Mouse (Mus musculus) cerebral cortex, adult 2 months (tissue): ENCODE measurements around the gene Ppm1e.

ENCODE experiments used
- WGBS: fragments of 180-500 bp; shearing (Covaris S2); methylation state at CpG from one replicate; pipeline ENCODE4 v1.1.7; 2018; 5-methylcytosine and 5-hydroxymethylcytosine counted together

Gene Ppm1e

DNA sequence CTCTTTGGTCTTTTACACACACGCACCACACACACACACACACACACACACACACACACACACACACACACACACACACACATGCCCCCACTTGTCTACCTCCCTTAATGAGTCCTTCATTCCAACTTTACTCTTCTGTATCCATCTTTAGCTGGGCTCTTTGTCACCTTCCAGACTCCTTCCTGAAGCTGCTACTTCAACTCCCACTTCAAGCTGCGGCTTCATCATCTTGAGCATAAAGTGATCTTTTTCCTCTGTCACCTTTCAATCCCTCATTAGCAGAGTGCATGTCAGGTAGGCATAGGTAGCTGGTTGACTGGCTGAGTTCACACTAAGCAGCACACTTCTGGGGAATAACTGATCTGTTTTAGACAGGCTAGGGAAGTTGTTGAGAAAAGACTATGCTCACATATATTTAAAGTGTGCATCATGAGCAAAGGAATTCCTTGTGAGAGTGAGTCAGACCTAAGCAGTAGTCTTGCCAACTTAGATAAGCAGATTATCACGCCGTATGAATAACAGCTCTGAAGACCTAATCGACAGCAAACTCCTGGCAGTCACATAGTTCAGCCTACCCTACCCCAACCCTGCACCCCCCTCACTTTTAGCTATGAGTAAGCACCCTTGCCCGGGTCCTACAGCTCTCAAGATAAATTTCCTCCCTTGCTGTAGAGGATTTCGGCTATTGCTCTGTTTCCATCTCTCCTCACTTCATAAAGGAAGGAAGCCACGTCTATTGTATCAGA is 49.3 kb downstream of the Ppm1e start:
- 39% methylated on average over 8 of the region's 8 CpGs for WGBS

DNA sequence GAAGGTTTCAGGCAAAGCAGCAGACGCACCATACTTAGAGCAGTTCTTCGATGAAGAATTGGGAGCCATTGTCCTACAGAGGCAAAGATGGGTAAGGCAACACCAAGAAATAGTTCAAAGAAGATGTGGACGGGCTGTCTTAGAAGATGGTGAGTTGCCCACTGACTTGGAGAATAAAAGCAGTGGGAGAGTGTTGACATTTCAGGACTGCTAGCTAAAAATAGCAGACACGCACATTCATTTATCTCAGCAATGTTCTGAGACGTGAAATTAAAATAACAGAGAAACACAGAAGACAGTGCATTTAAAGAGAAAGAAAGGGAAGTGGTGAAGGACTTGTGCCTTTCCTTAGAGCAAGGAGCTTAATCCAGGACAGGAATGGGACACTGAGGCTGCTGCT is 59.8 kb downstream of the Ppm1e start:
- 44% methylated on average over 5 of the region's 5 CpGs for WGBS

GRCm38 (mm10) chr11:87296467-87296866 is 62.4 kb downstream of the Ppm1e start:
- WGBS = 67% methylated on average over 6 of the region's 6 CpGs

GRCm38 (mm10) chr11:87295636-87296035 is 63.2 kb downstream of the Ppm1e start:
- 79% methylated on average over 2 of the region's 2 CpGs for WGBS

GRCm38 (mm10) chr11:87289313-87289712 is 69.5 kb downstream of the Ppm1e start:
- WGBS = 90% methylated on average over 8 of the region's 8 CpGs

GRCm38 (mm10) chr11:87286194-87286593 is 72.6 kb downstream of the Ppm1e start:
- 37% methylated on average over 2 of the region's 2 CpGs for WGBS

DNA sequence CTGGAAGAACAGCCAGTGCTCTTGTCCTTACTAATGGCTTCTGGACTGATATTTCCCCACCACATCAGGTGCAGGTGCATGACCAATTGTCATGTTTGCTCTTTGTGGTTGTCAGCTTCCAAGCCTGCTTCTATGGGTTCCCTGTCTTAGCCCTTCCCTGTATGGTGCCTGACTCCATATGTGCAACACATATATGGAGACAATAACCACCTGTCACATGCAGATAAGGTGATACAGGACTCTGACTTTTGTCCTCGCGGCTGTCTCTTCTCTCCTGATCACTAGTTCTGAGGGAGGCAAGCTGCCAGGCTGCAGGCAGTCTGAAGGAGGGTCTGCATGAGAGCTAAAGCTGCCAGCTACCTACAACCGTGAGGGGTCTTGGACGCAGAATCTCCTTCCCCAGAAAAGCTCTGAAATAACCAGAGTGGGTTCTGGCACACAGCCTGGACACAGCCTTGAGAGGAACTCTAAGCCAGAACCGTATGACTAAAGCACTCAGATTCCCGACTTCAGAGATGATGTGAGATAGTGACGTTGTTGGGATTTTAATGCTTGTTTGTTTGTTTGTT is 76.8 kb downstream of the Ppm1e start:
- WGBS = 31% methylated on average over 7 of the region's 7 CpGs

DNA sequence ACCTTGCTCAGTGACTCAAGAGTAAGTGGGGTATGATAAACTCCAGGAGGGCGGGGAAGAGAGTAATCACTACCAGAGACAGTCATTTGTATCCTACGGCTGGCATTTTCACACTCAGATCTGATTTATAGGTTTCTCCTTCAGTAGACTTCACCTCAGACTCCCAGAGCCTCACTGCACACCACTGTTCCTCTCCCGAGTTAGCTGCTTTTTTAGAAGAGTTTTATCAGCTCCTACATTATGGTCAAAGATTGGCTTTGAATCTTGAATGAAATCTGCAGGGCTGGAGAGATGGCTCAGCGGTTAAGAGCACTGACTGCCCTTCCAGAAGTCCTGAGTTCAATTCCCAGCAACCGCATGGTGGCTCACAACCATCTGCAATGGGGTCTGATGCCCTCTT is 79.4 kb downstream of the Ppm1e start:
- 70% methylated on average over 5 of the region's 5 CpGs for WGBS

DNA sequence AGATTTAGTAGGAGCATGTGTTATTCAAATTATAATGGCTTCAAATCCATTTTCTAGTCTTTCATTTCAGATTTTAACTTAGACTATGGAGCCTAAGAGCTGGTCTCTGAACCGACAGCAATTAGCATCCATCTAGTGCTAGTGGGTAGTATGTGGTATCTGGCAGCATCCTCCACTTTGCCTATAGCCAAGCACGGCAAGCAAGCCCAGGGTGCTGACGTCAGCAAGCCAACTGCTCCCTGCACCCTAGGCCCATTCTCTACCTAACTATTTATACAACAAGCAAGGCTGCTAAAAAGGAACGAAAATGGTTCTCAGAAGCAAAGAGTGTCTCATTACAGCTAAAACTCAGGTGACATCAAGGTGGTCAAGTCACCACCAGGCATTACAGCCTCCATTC is 80.0 kb downstream of the Ppm1e start:
- WGBS = 51% methylated on average over 4 of the region's 4 CpGs

GRCm38 (mm10) chr11:87276240-87276985 is 82.4 kb downstream of the Ppm1e start:
- WGBS = 27% methylated on average over 5 of the region's 5 CpGs

- WGBS = 69% methylated on average over 7 of the region's 7 CpGs
These were observed 83.3 kb downstream of the Ppm1e start for GRCm38 (mm10) chr11:87275420-87276048.

DNA sequence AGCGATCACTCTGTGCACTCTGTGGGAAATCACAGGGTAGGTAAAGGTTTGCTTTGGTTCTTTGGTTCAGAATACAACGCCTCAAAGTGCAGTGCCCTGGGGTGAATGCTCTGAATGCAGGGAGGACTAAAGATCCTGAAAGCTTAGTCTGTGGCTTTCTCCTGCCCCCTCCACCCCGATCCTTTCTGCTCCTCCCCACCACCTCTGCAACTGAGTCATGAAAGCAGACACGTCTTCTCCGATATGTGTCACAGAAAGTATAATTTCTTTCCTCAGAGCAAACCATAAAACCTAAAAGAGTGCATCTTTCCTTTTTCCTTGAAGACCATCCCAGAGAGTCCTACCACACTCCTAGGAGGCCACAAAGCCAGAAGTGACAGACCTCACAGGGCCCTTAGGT is 86.1 kb downstream of the Ppm1e start:
- WGBS = 62% methylated on average over 5 of the region's 5 CpGs

DNA sequence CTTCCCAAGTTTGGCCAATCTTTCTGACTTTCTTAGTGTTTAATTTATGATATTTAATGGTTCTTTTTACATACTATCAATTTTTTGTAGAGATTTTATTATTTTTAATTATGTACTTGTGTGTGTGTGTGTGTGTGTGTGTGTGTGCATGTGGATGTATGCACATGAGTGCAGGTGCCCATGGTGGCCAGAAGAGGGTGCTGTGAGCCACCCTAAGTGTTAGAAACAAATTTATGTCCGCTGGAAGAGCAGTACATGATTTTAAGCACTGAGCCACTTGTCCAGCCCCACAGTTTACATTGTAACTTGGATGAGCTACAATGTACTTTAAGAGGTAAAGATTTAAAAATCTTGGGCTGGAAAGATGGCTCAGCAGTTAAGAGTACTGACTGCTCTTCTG is 87.3 kb downstream of the Ppm1e start:
- 97% methylated on average over 1 of the region's 1 CpGs for WGBS

GRCm38 (mm10) chr11:87270958-87271357 is 87.9 kb downstream of the Ppm1e start:
- 15% methylated on average over 2 of the region's 2 CpGs for WGBS

GRCm38 (mm10) chr11:87270446-87270845 is 88.4 kb downstream of the Ppm1e start:
- WGBS = 52% methylated on average over 4 of the region's 4 CpGs

- 96% methylated on average over 2 of the region's 2 CpGs for WGBS
These were observed 90.0 kb downstream of the Ppm1e start for GRCm38 (mm10) chr11:87268803-87269202.

DNA sequence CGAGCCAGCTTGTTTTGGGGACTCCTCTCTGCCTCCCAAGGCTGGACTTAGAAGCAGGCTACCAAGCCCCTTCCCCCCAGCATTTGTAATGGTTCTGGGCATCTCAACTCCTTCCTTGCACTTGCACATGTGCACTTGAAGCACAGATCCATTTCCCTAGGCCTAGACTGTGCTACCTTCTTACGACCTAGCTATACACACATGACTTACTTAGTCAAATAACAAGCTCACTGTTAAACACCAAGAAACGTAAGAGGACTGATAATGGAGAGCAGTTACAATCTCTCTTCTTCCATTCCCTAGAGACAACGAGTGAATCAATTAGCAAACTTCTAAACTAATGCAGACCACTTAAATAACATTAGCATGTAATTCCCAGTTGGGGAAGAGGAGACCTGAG is 92.6 kb downstream of the Ppm1e start:
- WGBS = 68% methylated on average over 4 of the region's 4 CpGs

DNA sequence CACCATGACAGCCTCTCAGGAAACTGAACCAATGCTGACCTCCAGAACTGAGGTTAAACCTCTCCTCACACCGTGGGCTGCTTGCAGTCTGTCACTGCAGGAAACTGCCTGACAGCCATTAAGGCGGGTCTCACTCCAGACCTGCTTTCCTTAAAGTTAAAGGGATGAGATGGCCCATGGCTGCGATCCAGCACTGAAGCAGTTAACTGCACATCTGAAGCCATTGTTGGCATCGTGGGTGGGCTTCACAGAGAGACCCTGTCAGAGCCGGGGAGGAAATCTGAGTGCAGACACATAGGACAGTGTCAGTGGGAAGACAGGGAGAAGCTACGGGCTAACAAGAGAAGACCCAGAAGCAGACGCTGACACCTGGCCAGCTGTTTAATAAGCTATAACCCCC is 94.9 kb downstream of the Ppm1e start:
- 46% methylated on average over 7 of the region's 7 CpGs for WGBS

DNA sequence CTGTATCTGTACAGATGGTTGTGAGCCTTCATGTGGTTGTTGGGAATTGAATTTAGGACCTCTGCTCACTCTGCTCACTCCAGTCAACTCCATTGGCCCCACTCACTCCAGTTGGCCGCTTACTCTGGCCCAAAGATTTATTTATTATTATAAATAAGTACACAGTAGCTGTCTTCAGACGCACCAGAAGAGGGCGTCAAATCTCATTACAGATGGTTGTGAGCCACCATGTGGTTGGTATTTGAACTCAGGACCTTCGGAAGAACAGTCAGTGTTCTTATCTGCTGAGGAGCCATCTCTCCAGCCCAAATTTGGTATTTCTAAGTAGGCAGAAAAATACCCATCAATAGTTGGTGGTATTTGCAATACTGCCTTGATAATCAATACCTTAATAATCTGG is 97.1 kb downstream of the Ppm1e start:
- WGBS = 79% methylated on average over 4 of the region's 4 CpGs

DNA sequence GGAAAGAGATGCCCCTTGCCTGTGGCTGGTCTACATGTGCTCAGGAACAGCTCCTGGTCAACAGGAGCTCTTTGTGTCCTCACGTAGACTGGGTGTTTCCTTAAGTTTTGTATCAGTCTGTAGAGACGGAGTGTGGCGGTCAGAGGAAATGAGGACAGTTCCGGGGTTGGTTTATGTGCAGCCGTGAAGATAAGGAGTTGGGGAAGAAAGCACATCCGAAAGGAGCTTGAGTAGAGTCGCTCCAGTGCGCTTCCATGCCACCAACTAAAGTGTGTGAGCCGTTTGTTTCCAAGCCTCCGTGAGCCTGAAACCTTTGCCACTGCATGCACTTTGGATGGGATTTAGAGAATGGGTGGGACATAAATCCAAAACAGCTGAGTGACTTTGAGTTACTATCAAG is 99.0 kb downstream of the Ppm1e start:
- 69% methylated on average over 10 of the region's 10 CpGs for WGBS

GRCm38 (mm10) chr11:87257282-87257681 is 101.5 kb downstream of the Ppm1e start:
- 91% methylated on average over 5 of the region's 5 CpGs for WGBS

- 73% methylated on average over 5 of the region's 5 CpGs for WGBS
These were observed 104.7 kb downstream of the Ppm1e start for GRCm38 (mm10) chr11:87254149-87254548.

GRCm38 (mm10) chr11:87253294-87253693 is 105.5 kb downstream of the Ppm1e start:
- 93% methylated on average over 6 of the region's 6 CpGs for WGBS
